15 mouse cellular contexts compared by ENCODE assay signal in genomic region chr17:85393891-85394321, GRCm38 (mm10).
DNase-seq lines count a peak whose midpoint lies in the region; ATAC-seq and TF ChIP-seq lines count a peak whose summit lies in the region.
"Had no signal": no experiment of that assay in that cellular context is flagged by ENCODE, and none has a peak within 500 bp of the region (broad histone marks: within the 10 kb centered on the region; RNA-seq: fewer than 3 reads in every experiment).

No protein-coding gene starts in this region.

- H3K36me3 ChIP-seq in midbrain, embryonic 11.5 days (ENCODE audit: control insufficient read depth, insufficient read depth, low read length), result no peaks in the 10 kb centered on the region
- no peaks in the 10 kb centered on the region for H3K36me3 ChIP-seq in midbrain, embryonic 10.5 days
- H3K36me3 ChIP-seq in forebrain, postnatal 0 days (ENCODE audit: insufficient read depth), result no peaks in the 10 kb centered on the region
- no peaks in the 10 kb centered on the region for H3K36me3 ChIP-seq in midbrain, embryonic 13.5 days
- H3K36me3 ChIP-seq: limb, embryonic 13.5 days had no signal

- H3K4me3 ChIP-seq in midbrain, embryonic 11.5 days (ENCODE audit: low read depth, low read length), result no peak overlapping the region
- no peak overlapping the region for H3K4me3 ChIP-seq in midbrain, embryonic 10.5 days
- peak overlapping the region; percentile 13; the same call in 1 of the 2 replicates for H3K4me3 ChIP-seq in forebrain, postnatal 0 days (ENCODE audit: low read depth, low read length)
- H3K4me3 ChIP-seq in midbrain, embryonic 13.5 days (replicated peaks), result peak overlapping the region; percentile 1; the same call in 1 of the 2 replicates
- H3K4me3 ChIP-seq: limb, embryonic 13.5 days; myocyte had no signal

- peaks cover 5% of the 10 kb centered on the region; the same call in 1 of the 2 replicates for H3K27me3 ChIP-seq in midbrain, embryonic 11.5 days (ENCODE audit: control insufficient read depth, insufficient read depth, low read length)
- peaks cover 57% of the 10 kb centered on the region for H3K27me3 ChIP-seq in midbrain, embryonic 10.5 days (ENCODE audit: low read depth, poor library complexity, severe bottlenecking)
- no peaks in the 10 kb centered on the region for H3K27me3 ChIP-seq in forebrain, postnatal 0 days (ENCODE audit: insufficient read depth, low read length)
- peaks cover 35% of the 10 kb centered on the region for H3K27me3 ChIP-seq in midbrain, embryonic 13.5 days
- H3K27me3 ChIP-seq: limb, embryonic 13.5 days had no signal

- WGBS in midbrain, embryonic 11.5 days, result 26% methylated on average over 7 of the region's 7 CpGs
- WGBS in midbrain, embryonic 10.5 days, result 41% methylated on average over 7 of the region's 7 CpGs
- 13% methylated on average over 7 of the region's 7 CpGs for WGBS in forebrain, postnatal 0 days
- WGBS in midbrain, embryonic 13.5 days, result 17% methylated on average over 7 of the region's 7 CpGs

- H3K9me3 ChIP-seq in midbrain, embryonic 11.5 days (ENCODE audit: control insufficient read depth, low read length), result no peaks in the 10 kb centered on the region
- H3K9me3 ChIP-seq in midbrain, embryonic 10.5 days (replicated peaks), result no peaks in the 10 kb centered on the region
- no peaks in the 10 kb centered on the region for H3K9me3 ChIP-seq in forebrain, postnatal 0 days (ENCODE audit: low read length)
- H3K9me3 ChIP-seq in midbrain, embryonic 13.5 days, result no peaks in the 10 kb centered on the region
- H3K9me3 ChIP-seq: limb, embryonic 13.5 days had no signal

- peak; percentile 71 for ATAC-seq in midbrain, embryonic 11.5 days (ENCODE audit: low FRiP score)
- ATAC-seq in forebrain, postnatal 0 days, result peak; percentile 74
- ATAC-seq in midbrain, embryonic 13.5 days, result peak; percentile 81

- H3K4me2 ChIP-seq in midbrain, embryonic 11.5 days, result peak overlapping the region; percentile 2; the same call in 1 of the 2 replicates
- H3K4me2 ChIP-seq in forebrain, postnatal 0 days (ENCODE audit: low read depth), result peak overlapping the region; percentile 41
- peak overlapping the region; percentile 44 for H3K4me2 ChIP-seq in midbrain, embryonic 13.5 days (replicated peaks)
- H3K4me2 ChIP-seq: limb, embryonic 13.5 days had no signal

- H3K9ac ChIP-seq in midbrain, embryonic 11.5 days (ENCODE audit: low read length), result no peak overlapping the region
- H3K9ac ChIP-seq in forebrain, postnatal 0 days, result no peak overlapping the region
- no peak overlapping the region for H3K9ac ChIP-seq in midbrain, embryonic 13.5 days (replicated peaks)
- H3K9ac ChIP-seq: limb, embryonic 13.5 days had no signal

- H3K4me1 ChIP-seq in midbrain, embryonic 11.5 days (ENCODE audit: control insufficient read depth, insufficient read depth, low read length), result peaks cover 27% of the 10 kb centered on the region
- peaks cover 49% of the 10 kb centered on the region for H3K4me1 ChIP-seq in midbrain, embryonic 10.5 days
- peaks cover 8% of the 10 kb centered on the region for H3K4me1 ChIP-seq in forebrain, postnatal 0 days (ENCODE audit: insufficient read depth)
- peaks cover 45% of the 10 kb centered on the region for H3K4me1 ChIP-seq in midbrain, embryonic 13.5 days (replicated peaks)

- 0 out of 2 replicates have a peak overlapping the region, but pooled peaks have one; percentile 10 for H3K27ac ChIP-seq in midbrain, embryonic 11.5 days (ENCODE audit: low read depth, low read length)
- H3K27ac ChIP-seq in midbrain, embryonic 10.5 days (replicated peaks), result no peak overlapping the region
- no peak overlapping the region for H3K27ac ChIP-seq in forebrain, postnatal 0 days (ENCODE audit: low read depth, low read length)
- H3K27ac ChIP-seq in midbrain, embryonic 13.5 days, result peak overlapping the region; percentile 75
- H3K27ac ChIP-seq: limb, embryonic 13.5 days had no signal

- DNase-seq in midbrain, embryonic 11.5 days (ENCODE audit: low spot score, missing footprints), result peak; percentile 90
- DNase-seq in midbrain, embryonic 10.5 days (ENCODE audit: low spot score), result no peak
- peak; percentile 57 for DNase-seq in forebrain, postnatal 0 days
- peak; percentile 70 for DNase-seq in retina, postnatal 1 day
- no peak for DNase-seq in kidney, adult 18-20 months
- DNase-seq in urinary bladder, postnatal 36 days (ENCODE audit: low spot score in 2 of 2), result no peak
- DNase-seq in kidney, adult 8-10 months, result no peak
- DNase-seq: adrenal gland, postnatal 25 days; cerebellum, postnatal 25 days; heart, postnatal 36 days; kidney, adult 9 months; right cerebral cortex, adult 18-20 months had no signal

- no peak for TF ChIP-seq CTCF in forebrain, postnatal 0 days (IDR thresholded peaks at IDR 0.05; ENCODE audit: low read depth)

Comparison
In these comparisons a context has a peak if more than half of its experiments do, and no peak if none do; other contexts are left out.
1. DNase-seq: peak in midbrain, embryonic 11.5 days (single experiment), forebrain, postnatal 0 days (single experiment) and retina, postnatal 1 day (single experiment); none in midbrain, embryonic 10.5 days (single experiment), kidney, adult 18-20 months (single experiment), urinary bladder, postnatal 36 days (0 of 2) and kidney, adult 8-10 months (0 of 2).
2. H3K27ac ChIP-seq: peak in midbrain, embryonic 11.5 days (single experiment) and midbrain, embryonic 13.5 days (single experiment); none in midbrain, embryonic 10.5 days (single experiment) and forebrain, postnatal 0 days (single experiment).
3. H3K4me3 ChIP-seq: peak in forebrain, postnatal 0 days (single experiment) and midbrain, embryonic 13.5 days (single experiment); none in midbrain, embryonic 11.5 days (single experiment) and midbrain, embryonic 10.5 days (single experiment).
4. Peak in every context shown above with its lines, with median percentiles within 50 percentile points of each other: ATAC-seq and H3K4me2 ChIP-seq.